ENCODE assay signal across 18 mouse cellular contexts in genomic region chr8:106332498-106332897, GRCm38 (mm10). TPM values are rescaled to one million over a fixed set of nuclear protein-coding genes. Genes with fewer than 3 reads are reported as not detected.
DNase-seq lines count a peak whose midpoint lies in the region; ATAC-seq lines count a peak whose summit lies in the region.
"Had no signal": no experiment of that assay in that cellular context is flagged by ENCODE, and none has a peak within 500 bp of the region (broad histone marks: within the 10 kb centered on the region; RNA-seq: fewer than 3 reads in every experiment).

No protein-coding gene starts in this region.

- 83% methylated on average over 4 of the region's 4 CpGs for WGBS in midbrain, embryonic 13.5 days

- H3K4me2 ChIP-seq in midbrain, embryonic 13.5 days (replicated peaks) = no peak overlapping the region
- H3K4me2 ChIP-seq: embryonic facial prominence, embryonic 12.5 days; forebrain, embryonic 13.5 days; forebrain, embryonic 15.5 days had no signal

- no peaks in the 10 kb centered on the region for H3K9me3 ChIP-seq in midbrain, embryonic 13.5 days
- H3K9me3 ChIP-seq: embryonic facial prominence, embryonic 10.5 days; embryonic facial prominence, embryonic 12.5 days; forebrain, embryonic 13.5 days; forebrain, embryonic 15.5 days had no signal

- H3K9ac ChIP-seq in midbrain, embryonic 13.5 days (replicated peaks) = no peak overlapping the region
- H3K9ac ChIP-seq: embryonic facial prominence, embryonic 12.5 days; forebrain, embryonic 13.5 days; forebrain, embryonic 15.5 days; forebrain, postnatal 0 days had no signal

- H3K36me3 ChIP-seq in midbrain, embryonic 13.5 days = no peaks in the 10 kb centered on the region
- H3K36me3 ChIP-seq: embryonic facial prominence, embryonic 10.5 days; embryonic facial prominence, embryonic 12.5 days; forebrain, embryonic 15.5 days had no signal

- no peak for ATAC-seq in midbrain, embryonic 13.5 days
- ATAC-seq: forebrain, embryonic 13.5 days; forebrain, embryonic 15.5 days; forebrain, postnatal 0 days had no signal

- no peak overlapping the region for H3K27ac ChIP-seq in midbrain, embryonic 13.5 days
- H3K27ac ChIP-seq: embryonic facial prominence, embryonic 10.5 days; embryonic facial prominence, embryonic 12.5 days; forebrain, embryonic 13.5 days; forebrain, embryonic 15.5 days had no signal

- peaks cover 29% of the 10 kb centered on the region for H3K4me1 ChIP-seq in midbrain, embryonic 13.5 days (replicated peaks)

- no peaks in the 10 kb centered on the region for H3K27me3 ChIP-seq in midbrain, embryonic 13.5 days
- H3K27me3 ChIP-seq: forebrain, embryonic 15.5 days had no signal

- no peak overlapping the region for H3K4me3 ChIP-seq in midbrain, embryonic 13.5 days (replicated peaks)
- H3K4me3 ChIP-seq: embryonic facial prominence, embryonic 10.5 days; embryonic facial prominence, embryonic 12.5 days; forebrain, embryonic 13.5 days; forebrain, embryonic 15.5 days had no signal

- intact Hi-C loops in heart, postnatal 25 days (cut with DNase I) = no loop called here

- DNase-seq in heart, adult 11 months = peak; percentile 64
- no peak for DNase-seq in heart, postnatal 25 days (ENCODE audit: low spot score)
- peak; percentile 41 for DNase-seq in right cerebral cortex, adult 18-20 months
- no peak for DNase-seq in right cerebral cortex, adult 2 months (ENCODE audit: low spot score in 2 of 2)
- DNase-seq: adrenal gland, adult 2 months; adrenal gland, postnatal 10 days; adrenal gland, postnatal 25 days; cerebellum, adult 11-12 months; cerebellum, adult 2 months; cerebellum, adult 9-10 months; cerebellum, postnatal 10 days; cerebellum, postnatal 25 days; forebrain, postnatal 0 days had no signal

RNA-seq across cellular contexts. Expression of gene Smpd3, which starts 5.3 kb away (rescaled TPM):
- total RNA-seq in heart, postnatal 25 days (2021) = 1 to 10 TPM; 3.6 to 4.9 TPM
- polyA plus RNA-seq in midbrain, embryonic 13.5 days (2015; fragmentation: Nextera tagmentation; extraction: Ambion mirVana) = 44.4 and 45.3 TPM in 2 replicates

Comparison
In these comparisons a context has a peak if more than half of its experiments do, and no peak if none do; other contexts are left out.
1. DNase-seq: peak in heart, adult 11 months (single experiment) and right cerebral cortex, adult 18-20 months (single experiment); none in heart, postnatal 25 days (single experiment) and right cerebral cortex, adult 2 months (0 of 2).